Mouse (Mus musculus) lung, postnatal 0 days (tissue): ENCODE data around the gene Gys1.

Experiments used
- CTCF ChIP-seq: IDR thresholded peaks from 2 replicates; pipeline ENCODE4 v1.5.1; 2016; ENCODE audit warnings: antibody characterized with exemption, mild to moderate bottlenecking
- EP300 ChIP-seq: IDR thresholded peaks from 2 replicates; pipeline ENCODE4 v1.6.1; 2016; ENCODE audit warnings: antibody characterized with exemption, mild to moderate bottlenecking, control low read depth

- TF ChIP-seq EP300, result peak; percentile 62; the same call in 1 of the 2 replicates
- TF ChIP-seq CTCF, result no peak
Measured at GRCm38 (mm10) chr7:45460860-45461314, 26.2 kb downstream of the Gys1 start.
